Mouse (Mus musculus): ENCODE results near the gene Tgfbr1. TPM values are rescaled to one million over a fixed set of nuclear protein-coding genes. Genes with fewer than 3 reads are reported as not detected.
A peak's percentile ranks its signal among the peaks of the same experiment; 100 is the strongest.

The Tgfbr1 gene
- total RNA-seq, 1 experiment, result 31.7 TPM

- in situ Hi-C loops (cut with MboI; ENCODE audit: low sequenced_read_pairs in 2 of 2, unreplicated experiment in 2 of 2), result no loop called here
- no peak overlapping the region for H3K27ac ChIP-seq (ENCODE audit: insufficient read depth, low read depth, low read length, poor library complexity, severe bottlenecking)
- no peak for DNase-seq (ENCODE audit: low read depth, low spot score)
- H3K4me3 ChIP-seq (ENCODE audit: insufficient read depth in 1 of 2, low read depth in 1 of 2, low read length in 2 of 2, poor library complexity in 1 of 2, severe bottlenecking in 1 of 2), result no peak overlapping the region
- no peaks in the 10 kb centered on the region for H3K9me3 ChIP-seq (ENCODE audit: control insufficient read depth, insufficient read depth, low read depth, low read length)
- H3K4me1 ChIP-seq (ENCODE audit: control insufficient read depth in 2 of 2, insufficient read depth in 2 of 2, low read length in 2 of 2, poor library complexity in 1 of 2), result no peaks in the 10 kb centered on the region
- H3K36me3 ChIP-seq (ENCODE audit: control insufficient read depth, insufficient read depth, low read length, poor library complexity, severe bottlenecking), result no peaks in the 10 kb centered on the region; the same call in 1 of the 2 replicates
- TF ChIP-seq CHD2 (IDR thresholded peaks at IDR 0.05; ENCODE audit: low read depth, low read length) (no peak), MAFK (IDR thresholded peaks at IDR 0.05; ENCODE audit: insufficient read depth, low read depth, low read length) (peak; percentile 94)
- H3K9ac ChIP-seq (ENCODE audit: insufficient read depth, low read depth, low read length, poor library complexity, severe bottlenecking), result no peak overlapping the region
Observed at GRCm38 (mm10) chr4:47400314-47400713, 47.3 kb downstream of the Tgfbr1 start.

- in situ Hi-C loops (cut with MboI; ENCODE audit: low sequenced_read_pairs in 2 of 2, unreplicated experiment in 2 of 2), result no loop called here
- Histone ChIP-seq H3K9me3 (ENCODE audit: control insufficient read depth, insufficient read depth, low read depth, low read length) (no peaks in the 10 kb centered on the region), H3K4me3 (ENCODE audit: insufficient read depth in 1 of 2, low read depth in 1 of 2, low read length in 2 of 2, poor library complexity in 1 of 2, severe bottlenecking in 1 of 2) (no peak overlapping the region), H3K9ac (ENCODE audit: insufficient read depth, low read depth, low read length, poor library complexity, severe bottlenecking) (no peak overlapping the region), H3K36me3 (ENCODE audit: control insufficient read depth, insufficient read depth, low read length, poor library complexity, severe bottlenecking) (no peaks in the 10 kb centered on the region; the same call in 1 of the 2 replicates), H3K4me1 (ENCODE audit: control insufficient read depth in 2 of 2, insufficient read depth in 2 of 2, low read length in 2 of 2, poor library complexity in 1 of 2) (no peaks in the 10 kb centered on the region), H3K27ac (ENCODE audit: insufficient read depth, low read depth, low read length, poor library complexity, severe bottlenecking) (no peak overlapping the region)
- TF ChIP-seq MAFK (IDR thresholded peaks at IDR 0.05; ENCODE audit: insufficient read depth, low read depth, low read length) (no peak), HCFC1 (IDR thresholded peaks at IDR 0.05; ENCODE audit: borderline replicate concordance, insufficient read depth, low read length) (no peak), ZNF384 (IDR thresholded peaks at IDR 0.05; ENCODE audit: low read depth, low read length) (no peak), ZC3H11A (IDR thresholded peaks at IDR 0.05; ENCODE audit: borderline replicate concordance, low read depth, low read length) (no peak), CHD2 (IDR thresholded peaks at IDR 0.05; ENCODE audit: low read depth, low read length) (no peak)
- DNase-seq (ENCODE audit: low read depth, low spot score), result no peak
Observed at GRCm38 (mm10) chr4:47402200-47402599, 49.2 kb downstream of the Tgfbr1 start.

- DNase-seq (ENCODE audit: low read depth, low spot score), result no peak
- TF ChIP-seq MAFK (IDR thresholded peaks at IDR 0.05; ENCODE audit: insufficient read depth, low read depth, low read length), result no peak
- TF ChIP-seq HCFC1 (IDR thresholded peaks at IDR 0.05; ENCODE audit: borderline replicate concordance, insufficient read depth, low read length), result no peak
- no peak for TF ChIP-seq CHD2 (IDR thresholded peaks at IDR 0.05; ENCODE audit: low read depth, low read length)
- TF ChIP-seq ZC3H11A (IDR thresholded peaks at IDR 0.05; ENCODE audit: borderline replicate concordance, low read depth, low read length), result no peak
- TF ChIP-seq ZNF384 (IDR thresholded peaks at IDR 0.05; ENCODE audit: low read depth, low read length), result no peak
- in situ Hi-C loops (cut with MboI; ENCODE audit: low sequenced_read_pairs in 2 of 2, unreplicated experiment in 2 of 2), result no loop called here
- no peak overlapping the region for H3K27ac ChIP-seq (ENCODE audit: insufficient read depth, low read depth, low read length, poor library complexity, severe bottlenecking)
- H3K9me3 ChIP-seq (ENCODE audit: control insufficient read depth, insufficient read depth, low read depth, low read length), result no peaks in the 10 kb centered on the region
- H3K4me3 ChIP-seq (ENCODE audit: insufficient read depth in 1 of 2, low read depth in 1 of 2, low read length in 2 of 2, poor library complexity in 1 of 2, severe bottlenecking in 1 of 2), result no peak overlapping the region
- H3K9ac ChIP-seq (ENCODE audit: insufficient read depth, low read depth, low read length, poor library complexity, severe bottlenecking), result no peak overlapping the region
- H3K4me1 ChIP-seq (ENCODE audit: control insufficient read depth in 2 of 2, insufficient read depth in 2 of 2, low read length in 2 of 2, poor library complexity in 1 of 2), result no peaks in the 10 kb centered on the region
- H3K36me3 ChIP-seq (ENCODE audit: control insufficient read depth, insufficient read depth, low read length, poor library complexity, severe bottlenecking), result no peaks in the 10 kb centered on the region
Observed at GRCm38 (mm10) chr4:47404536-47404935, 51.5 kb downstream of the Tgfbr1 start.

- Histone ChIP-seq H3K4me3 (ENCODE audit: insufficient read depth in 1 of 2, low read depth in 1 of 2, low read length in 2 of 2, poor library complexity in 1 of 2, severe bottlenecking in 1 of 2) (no peak overlapping the region), H3K4me1 (ENCODE audit: control insufficient read depth in 2 of 2, insufficient read depth in 2 of 2, low read length in 2 of 2, poor library complexity in 1 of 2) (no peaks in the 10 kb centered on the region), H3K9me3 (ENCODE audit: control insufficient read depth, insufficient read depth, low read depth, low read length) (no peaks in the 10 kb centered on the region), H3K36me3 (ENCODE audit: control insufficient read depth, insufficient read depth, low read length, poor library complexity, severe bottlenecking) (peaks cover 3% of the 10 kb centered on the region; the same call in 1 of the 2 replicates), H3K27ac (ENCODE audit: insufficient read depth, low read depth, low read length, poor library complexity, severe bottlenecking) (no peak overlapping the region), H3K9ac (ENCODE audit: insufficient read depth, low read depth, low read length, poor library complexity, severe bottlenecking) (no peak overlapping the region)
- DNase-seq (ENCODE audit: low read depth, low spot score), result no peak
- in situ Hi-C loops (cut with MboI; ENCODE audit: low sequenced_read_pairs in 2 of 2, unreplicated experiment in 2 of 2), result no loop called here
- TF ChIP-seq MAFK (IDR thresholded peaks at IDR 0.05; ENCODE audit: insufficient read depth, low read depth, low read length) (no peak), ZC3H11A (IDR thresholded peaks at IDR 0.05; ENCODE audit: borderline replicate concordance, low read depth, low read length) (no peak), ZNF384 (IDR thresholded peaks at IDR 0.05; ENCODE audit: low read depth, low read length) (no peak), HCFC1 (IDR thresholded peaks at IDR 0.05; ENCODE audit: borderline replicate concordance, insufficient read depth, low read length) (no peak), CHD2 (IDR thresholded peaks at IDR 0.05; ENCODE audit: low read depth, low read length) (no peak)
Observed at GRCm38 (mm10) chr4:47407161-47407560, 54.1 kb downstream of the Tgfbr1 start.

- H3K4me1 ChIP-seq (ENCODE audit: control insufficient read depth in 2 of 2, insufficient read depth in 2 of 2, low read length in 2 of 2, poor library complexity in 1 of 2), result 0 out of 4 replicates have a peak, but pooled peaks cover 0 to 1% of the 10 kb centered on the region in 2 experiments
- H3K36me3 ChIP-seq (ENCODE audit: control insufficient read depth, insufficient read depth, low read length, poor library complexity, severe bottlenecking), result no peaks in the 10 kb centered on the region
- no peak for DNase-seq (ENCODE audit: low read depth, low spot score)
- in situ Hi-C loops (cut with MboI; ENCODE audit: low sequenced_read_pairs in 2 of 2, unreplicated experiment in 2 of 2), result loop anchor here in 1 of 2 experiments (10.0 kb wide), 1 partner anchor 987 kb away; no protein-coding TSS in a partner anchor
- TF ChIP-seq MAFK (IDR thresholded peaks at IDR 0.05; ENCODE audit: insufficient read depth, low read depth, low read length), result no peak
- no peak for TF ChIP-seq ZNF384 (IDR thresholded peaks at IDR 0.05; ENCODE audit: low read depth, low read length)
- TF ChIP-seq HCFC1 (IDR thresholded peaks at IDR 0.05; ENCODE audit: borderline replicate concordance, insufficient read depth, low read length), result no peak
- TF ChIP-seq ZC3H11A (IDR thresholded peaks at IDR 0.05; ENCODE audit: borderline replicate concordance, low read depth, low read length), result no peak
- TF ChIP-seq CHD2 (IDR thresholded peaks at IDR 0.05; ENCODE audit: low read depth, low read length), result no peak
- H3K9ac ChIP-seq (ENCODE audit: insufficient read depth, low read depth, low read length, poor library complexity, severe bottlenecking), result no peak overlapping the region
- H3K27ac ChIP-seq (ENCODE audit: insufficient read depth, low read depth, low read length, poor library complexity, severe bottlenecking), result no peak overlapping the region
- no peaks in the 10 kb centered on the region for H3K9me3 ChIP-seq (ENCODE audit: control insufficient read depth, insufficient read depth, low read depth, low read length)
- H3K4me3 ChIP-seq (ENCODE audit: insufficient read depth in 1 of 2, low read depth in 1 of 2, low read length in 2 of 2, poor library complexity in 1 of 2, severe bottlenecking in 1 of 2), result no peak overlapping the region
Observed at GRCm38 (mm10) chr4:47417871-47418270, 64.8 kb downstream of the Tgfbr1 start.
